Mouse (Mus musculus) left cerebral cortex, postnatal 10 days (tissue): ENCODE data around the gene Flna. TPM values are rescaled to one million over a fixed set of nuclear protein-coding genes. Genes with fewer than 3 reads are reported as not detected.

ENCODE experiments used
- microRNA-seq: library from miRNA; unstranded; fragments of <30 nt; microRNA quantifications from one replicate; pipeline ENCODE4 v1.2.0, GENCODE M21; 2022
- total RNA-seq, 2 experiments: library from RNA; stranded (reverse); gene quantifications; 2 replicates each; pipeline ENCODE4 v1.2.3; 2021

Flna gene
- total RNA-seq, 2 experiments from 2014 or later, result 199 to 211 TPM

Small RNAs within 50 kb of the gene (microRNA-seq; reads per million reads assigned to microRNA genes)
- gene Mir7091, result not detected

Other genes with a start within 250 kb of the Flna start
- 10 to 100 TPM; 37.3 to 39.3 TPM for gene Irak1, start 225.9 kb downstream of the Flna start, total RNA-seq
- gene Opn1mw, start 122.4 kb downstream of the Flna start, total RNA-seq, result not detected
- gene Mecp2, start 114.5 kb downstream of the Flna start, total RNA-seq, result 10 to 100 TPM; 77.1 to 78.0 TPM
- not detected for gene Tex28, start 82.0 kb downstream of the Flna start, total RNA-seq
- gene Tktl1, start 72.6 kb downstream of the Flna start, total RNA-seq, result not detected
- gene Emd, start 4.9 kb upstream of the Flna start, total RNA-seq, result 10 to 100 TPM; 43.9 to 44.4 TPM
- 100 to 1,000 TPM; 150 to 215 TPM for gene Rpl10, start 21.0 kb upstream of the Flna start, total RNA-seq
- gene Taz, start 32.1 kb upstream of the Flna start, total RNA-seq, result 10 to 100 TPM; 56.1 to 56.3 TPM
- gene Dnase1l1, start 32.5 kb upstream of the Flna start, total RNA-seq, result 1 to 10 TPM; 2.7 to 3.2 TPM
- gene Atp6ap1, start 47.3 kb upstream of the Flna start, total RNA-seq, result 100 to 1,000 TPM; 324 to 341 TPM
- 100 to 1,000 TPM; 705 to 729 TPM for gene Gdi1, start 55.2 kb upstream of the Flna start, total RNA-seq
- gene Fam50a, start 63.2 kb upstream of the Flna start, total RNA-seq, result 10 to 100 TPM; 37.6 to 44.6 TPM
- 10 to 100 TPM; 65.7 to 74.2 TPM for gene Plxna3, start 79.2 kb upstream of the Flna start, total RNA-seq
- gene Lage3, start 103.8 kb upstream of the Flna start, total RNA-seq, result 10 to 100 TPM; 31.9 to 35.9 TPM
- gene Ubl4a, start 123.4 kb upstream of the Flna start, total RNA-seq, result 10 to 100 TPM; 58.7 to 59.2 TPM
- 1 to 10 TPM; 2.0 to 2.4 TPM for gene Slc10a3, start 123.5 kb upstream of the Flna start, total RNA-seq
- gene Fam3a, start 143.5 kb upstream of the Flna start, total RNA-seq, result 10 to 100 TPM; 16.4 to 24.1 TPM
- 10 to 100 TPM; 42.9 to 45.7 TPM for gene Ikbkg, start 143.5 kb upstream of the Flna start, total RNA-seq
- gene G6pdx, start 179.4 kb upstream of the Flna start, total RNA-seq, result 10 to 100 TPM; 29.8 to 33.3 TPM
- gene Gm6880, start 231.6 kb upstream of the Flna start, total RNA-seq, result not detected